Mouse (Mus musculus): ENCODE measurements at regions not wholly inside any gene's neighbourhood (a gene's known extent, or its start where the extent isn't known, plus 50 kb on each side); places are given as distances from the start of the nearest gene placed in this dataset.

- DNase-seq (ENCODE audit: low read depth in 2 of 2, low spot score in 2 of 2): peak; percentile 8 to 48
Measured at GRCm38 (mm10) chr6:123930951-123931350, 77.7 kb upstream of the Vmn2r25 start.

- no peak for DNase-seq (ENCODE audit: low read depth in 2 of 2, low spot score in 2 of 2)
Measured at GRCm38 (mm10) chr6:123937930-123938329, 84.7 kb upstream of the Vmn2r25 start.

DNA sequence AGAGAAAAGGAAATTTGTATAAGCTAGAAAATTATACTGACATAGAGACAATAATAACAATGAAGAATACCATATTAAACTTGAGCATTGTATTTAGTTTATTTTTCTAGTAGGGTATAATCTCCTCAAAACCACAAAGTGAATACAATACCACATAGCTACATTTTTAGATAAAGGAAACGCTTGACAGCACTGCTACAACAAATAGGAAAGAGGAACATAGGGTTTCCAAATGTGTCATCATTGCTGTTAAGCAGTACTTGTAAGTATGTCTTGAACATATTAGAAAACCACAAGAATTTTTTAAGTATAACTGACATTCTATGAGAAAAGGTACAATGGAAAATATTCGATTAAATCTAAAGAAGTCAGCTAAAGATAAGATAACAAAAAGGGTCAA, 63.0 kb upstream of the Vmn2r26 start:
- DNase-seq (ENCODE audit: low read depth in 2 of 2, low spot score in 2 of 2): no peak

DNA sequence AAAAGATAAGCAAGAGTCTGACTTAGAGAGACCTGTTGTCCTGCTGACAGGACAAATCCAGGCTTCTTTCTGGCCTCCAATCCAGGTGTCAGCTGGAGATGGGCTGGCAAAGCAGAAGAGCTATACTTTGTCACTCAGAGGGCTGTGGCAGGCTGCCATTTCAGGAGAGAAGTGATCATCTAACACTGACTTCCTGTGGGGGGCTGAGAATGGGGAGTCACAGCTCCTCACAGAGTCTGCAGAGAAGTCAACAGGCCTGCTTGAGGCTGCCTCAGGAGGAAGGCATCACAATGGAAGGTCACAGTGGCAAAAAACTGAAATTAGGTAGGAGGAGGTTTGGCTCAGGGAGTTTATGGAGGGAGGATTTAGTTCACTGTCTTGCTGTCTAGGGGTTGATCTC, 53.2 kb upstream of the Vmn2r26 start:
- DNase-seq (ENCODE audit: low read depth in 2 of 2, low spot score in 2 of 2): no peak

Measured in CD8-positive naive resting alpha-beta T cell, adult 2 months (primary cell).